Mouse (Mus musculus): ENCODE data around the gene Ccr8. TPM values are rescaled to one million over a fixed set of nuclear protein-coding genes. Genes with fewer than 3 reads are reported as not detected.

Gene Ccr8
- polyA plus RNA-seq, 1 experiment from 2014 or later: 0.23 TPM

DNA sequence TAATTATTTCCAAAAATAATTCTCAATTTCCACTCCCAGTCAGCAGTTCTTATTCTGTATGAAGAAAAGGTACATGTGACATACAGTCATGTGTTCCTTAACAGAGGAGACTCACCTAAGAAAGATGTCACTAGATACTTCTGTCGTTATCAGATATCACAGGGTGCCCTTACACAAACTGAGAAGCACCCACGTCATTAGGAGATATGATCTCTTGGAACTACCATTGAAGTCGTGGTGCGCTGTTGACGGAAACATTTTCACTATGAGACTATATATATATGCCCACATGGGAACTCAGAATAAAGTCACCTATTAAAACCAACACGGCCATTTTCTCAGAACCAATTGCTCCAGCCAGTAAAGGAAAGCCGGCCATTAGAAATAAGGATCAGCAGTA, 17.4 kb upstream of the Ccr8 start:
- Histone ChIP-seq H3K4me1 (ENCODE audit: insufficient read depth, low read depth, low read length) (no peaks in the 10 kb centered on the region), H3K4me3 (ENCODE audit: low read depth, low read length) (no peak overlapping the region), H3K9ac (replicated peaks; ENCODE audit: low read depth) (no peak overlapping the region), H3K9me3 (ENCODE audit: low read length) (no peaks in the 10 kb centered on the region), H3K4me2 (replicated peaks; ENCODE audit: low read depth, low read length) (no peak overlapping the region), H3K27ac (ENCODE audit: low read length) (no peak overlapping the region), H3K36me3 (ENCODE audit: insufficient read depth, low read length) (no peaks in the 10 kb centered on the region), H3K27me3 (replicated peaks; ENCODE audit: insufficient read depth, low read length) (no peaks in the 10 kb centered on the region)
- TF ChIP-seq EP300 (IDR thresholded peaks at IDR 0.05): no peak
- no peak for TF ChIP-seq CTCF (IDR thresholded peaks at IDR 0.05)
- ATAC-seq (no peak), DNase-seq (ENCODE audit: low spot score) (no peak)
- WGBS: 79% methylated on average over 7 of the region's 7 CpGs

DNA sequence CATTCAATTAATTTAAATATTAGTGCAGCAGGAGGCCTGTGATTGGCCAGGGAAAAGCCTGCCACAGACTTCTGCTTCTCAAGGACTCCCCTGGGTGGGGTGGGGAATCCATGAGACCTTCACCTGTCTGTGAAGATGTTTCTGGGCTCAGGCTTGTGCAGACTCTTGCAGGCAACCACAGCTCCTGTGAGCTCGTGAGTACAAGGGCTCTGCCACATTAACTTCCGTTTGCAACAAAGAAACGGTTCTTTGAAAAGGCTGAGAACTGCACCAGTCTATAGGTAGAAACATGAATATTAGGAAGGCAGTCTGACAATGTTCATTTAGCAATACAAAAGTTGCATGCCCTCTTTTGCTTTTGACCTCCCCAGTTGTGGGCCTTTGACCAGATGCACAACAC, 13.7 kb upstream of the Ccr8 start:
- Histone ChIP-seq H3K4me3 (ENCODE audit: low read depth, low read length) (no peak overlapping the region), H3K9me3 (ENCODE audit: low read length) (no peaks in the 10 kb centered on the region), H3K27ac (ENCODE audit: low read length) (no peak overlapping the region), H3K4me2 (replicated peaks; ENCODE audit: low read depth, low read length) (no peak overlapping the region), H3K36me3 (ENCODE audit: insufficient read depth, low read length) (no peaks in the 10 kb centered on the region), H3K4me1 (ENCODE audit: insufficient read depth, low read depth, low read length) (no peaks in the 10 kb centered on the region), H3K27me3 (replicated peaks; ENCODE audit: insufficient read depth, low read length) (no peaks in the 10 kb centered on the region), H3K9ac (replicated peaks; ENCODE audit: low read depth) (no peak overlapping the region)
- DNase-seq (ENCODE audit: low spot score) (no peak), ATAC-seq (no peak)
- no peak for TF ChIP-seq EP300 (IDR thresholded peaks at IDR 0.05)
- TF ChIP-seq CTCF (IDR thresholded peaks at IDR 0.05): no peak
- 75% methylated on average over 3 of the region's 3 CpGs for WGBS

DNA sequence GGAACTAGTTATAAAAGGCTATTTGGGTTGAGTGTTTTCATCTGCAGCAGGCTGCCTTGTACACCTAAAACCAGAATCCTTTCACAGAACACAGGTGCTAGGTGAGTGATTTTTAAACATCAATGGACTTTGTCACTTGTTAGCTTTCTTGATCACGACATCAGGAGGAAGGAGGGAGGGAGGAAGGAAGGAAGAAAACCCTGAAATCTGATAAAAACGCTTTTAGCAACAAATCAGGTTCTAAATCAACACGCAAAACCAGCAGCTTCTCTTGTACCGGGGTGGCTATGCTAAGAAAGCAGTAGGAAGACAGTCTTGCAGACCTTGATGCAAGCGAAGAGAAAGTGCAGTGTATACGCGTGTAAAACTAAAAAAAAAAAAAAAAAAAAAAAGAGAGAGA, 12.0 kb upstream of the Ccr8 start:
- Histone ChIP-seq H3K9me3 (ENCODE audit: low read length) (no peaks in the 10 kb centered on the region), H3K9ac (replicated peaks; ENCODE audit: low read depth) (no peak overlapping the region), H3K36me3 (ENCODE audit: insufficient read depth, low read length) (no peaks in the 10 kb centered on the region), H3K4me3 (ENCODE audit: low read depth, low read length) (no peak overlapping the region), H3K27ac (ENCODE audit: low read length) (no peak overlapping the region), H3K4me1 (ENCODE audit: insufficient read depth, low read depth, low read length) (no peaks in the 10 kb centered on the region), H3K4me2 (replicated peaks; ENCODE audit: low read depth, low read length) (no peak overlapping the region), H3K27me3 (replicated peaks; ENCODE audit: insufficient read depth, low read length) (no peaks in the 10 kb centered on the region)
- TF ChIP-seq CTCF (IDR thresholded peaks at IDR 0.05) (no peak), EP300 (IDR thresholded peaks at IDR 0.05) (no peak)
- no peak for DNase-seq (ENCODE audit: low spot score)
- no peak for ATAC-seq
- WGBS: 49% methylated on average over 7 of the region's 7 CpGs

- H3K4me3 ChIP-seq (ENCODE audit: low read depth, low read length): no peak overlapping the region
- no peaks in the 10 kb centered on the region for H3K9me3 ChIP-seq (ENCODE audit: low read length)
- H3K36me3 ChIP-seq (ENCODE audit: insufficient read depth, low read length): no peaks in the 10 kb centered on the region
- no peak for DNase-seq (ENCODE audit: low spot score)
- TF ChIP-seq CTCF (IDR thresholded peaks at IDR 0.05) (no peak), EP300 (IDR thresholded peaks at IDR 0.05) (no peak)
- H3K4me1 ChIP-seq (ENCODE audit: insufficient read depth, low read depth, low read length): no peaks in the 10 kb centered on the region
- ATAC-seq: no peak
- no peaks in the 10 kb centered on the region for H3K27me3 ChIP-seq (replicated peaks; ENCODE audit: insufficient read depth, low read length)
- no peak overlapping the region for H3K27ac ChIP-seq (ENCODE audit: low read length)
- WGBS: 60% methylated on average over 8 of the region's 8 CpGs
- H3K4me2 ChIP-seq (replicated peaks; ENCODE audit: low read depth, low read length): no peak overlapping the region
- no peak overlapping the region for H3K9ac ChIP-seq (replicated peaks; ENCODE audit: low read depth)
Measured at GRCm38 (mm10) chr9:120080546-120081108, 11.3 kb upstream of the Ccr8 start.

DNA sequence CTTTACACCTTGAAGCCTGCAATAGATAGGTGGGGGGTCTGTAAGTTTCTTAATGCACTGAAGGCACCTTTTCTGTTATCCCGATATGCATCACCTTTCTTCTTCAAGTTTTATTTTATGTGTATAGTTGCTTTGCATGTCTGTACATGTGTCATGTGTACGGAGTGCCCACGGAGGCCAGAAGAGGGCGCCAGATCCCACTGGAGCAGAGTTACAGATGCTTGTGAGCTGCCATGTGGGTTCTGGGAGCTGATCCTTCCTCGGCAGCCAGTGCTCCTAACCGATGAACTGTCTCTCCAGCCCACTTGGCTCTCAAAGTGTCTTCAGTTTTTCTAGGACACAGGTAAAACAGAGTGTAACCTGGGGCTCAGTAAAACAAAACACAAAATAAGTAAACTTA, 10.7 kb upstream of the Ccr8 start:
- Histone ChIP-seq H3K9ac (replicated peaks; ENCODE audit: low read depth) (no peak overlapping the region), H3K27me3 (replicated peaks; ENCODE audit: insufficient read depth, low read length) (no peaks in the 10 kb centered on the region), H3K4me1 (ENCODE audit: insufficient read depth, low read depth, low read length) (no peaks in the 10 kb centered on the region), H3K36me3 (ENCODE audit: insufficient read depth, low read length) (no peaks in the 10 kb centered on the region), H3K4me2 (replicated peaks; ENCODE audit: low read depth, low read length) (no peak overlapping the region), H3K4me3 (ENCODE audit: low read depth, low read length) (no peak overlapping the region), H3K27ac (ENCODE audit: low read length) (no peak overlapping the region), H3K9me3 (ENCODE audit: low read length) (no peaks in the 10 kb centered on the region)
- WGBS: 72% methylated on average over 6 of the region's 6 CpGs
- TF ChIP-seq CTCF (IDR thresholded peaks at IDR 0.05) (peak; percentile 15; the same call in 1 of the 2 replicates), EP300 (IDR thresholded peaks at IDR 0.05) (no peak)
- ATAC-seq (no peak), DNase-seq (ENCODE audit: low spot score) (no peak)

- DNase-seq (ENCODE audit: low spot score): no peak
- Histone ChIP-seq H3K27me3 (replicated peaks; ENCODE audit: insufficient read depth, low read length) (no peaks in the 10 kb centered on the region), H3K4me2 (replicated peaks; ENCODE audit: low read depth, low read length) (no peak overlapping the region), H3K9me3 (ENCODE audit: low read length) (no peaks in the 10 kb centered on the region), H3K4me3 (ENCODE audit: low read depth, low read length) (no peak overlapping the region), H3K27ac (ENCODE audit: low read length) (no peak overlapping the region), H3K9ac (replicated peaks; ENCODE audit: low read depth) (no peak overlapping the region), H3K36me3 (ENCODE audit: insufficient read depth, low read length) (no peaks in the 10 kb centered on the region), H3K4me1 (ENCODE audit: insufficient read depth, low read depth, low read length) (no peaks in the 10 kb centered on the region)
- WGBS: 63% methylated on average over 5 of the region's 5 CpGs
- ATAC-seq: no peak
- TF ChIP-seq CTCF (IDR thresholded peaks at IDR 0.05) (no peak), EP300 (IDR thresholded peaks at IDR 0.05) (no peak)
Measured at GRCm38 (mm10) chr9:120081967-120082366, 9.9 kb upstream of the Ccr8 start.

DNA sequence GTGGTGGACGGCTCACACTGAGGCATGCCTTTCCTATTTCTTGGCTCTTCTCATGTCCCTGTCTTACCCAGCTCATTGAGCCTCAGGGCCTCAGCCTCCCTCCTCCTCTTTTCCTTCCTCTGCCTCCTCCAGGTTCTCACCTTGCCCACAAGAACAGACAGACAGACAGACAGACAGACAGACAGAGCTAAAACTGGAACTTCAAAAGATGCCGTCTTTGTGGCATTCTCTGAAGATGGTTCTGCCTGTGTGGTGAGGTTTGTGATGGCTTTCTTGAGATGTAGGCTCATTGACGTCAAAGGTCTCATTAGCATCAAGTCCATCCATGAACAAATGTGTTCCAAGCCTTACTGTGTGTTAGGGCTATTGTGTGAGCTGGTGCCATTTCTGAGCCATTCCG, 9.2 kb upstream of the Ccr8 start:
- H3K4me3 ChIP-seq (ENCODE audit: low read depth, low read length): no peak overlapping the region
- no peaks in the 10 kb centered on the region for H3K36me3 ChIP-seq (ENCODE audit: insufficient read depth, low read length)
- H3K27me3 ChIP-seq (replicated peaks; ENCODE audit: insufficient read depth, low read length): no peaks in the 10 kb centered on the region
- no peaks in the 10 kb centered on the region for H3K4me1 ChIP-seq (ENCODE audit: insufficient read depth, low read depth, low read length)
- TF ChIP-seq CTCF (IDR thresholded peaks at IDR 0.05): no peak
- TF ChIP-seq EP300 (IDR thresholded peaks at IDR 0.05): no peak
- H3K4me2 ChIP-seq (replicated peaks; ENCODE audit: low read depth, low read length): no peak overlapping the region
- ATAC-seq (no peak), DNase-seq (ENCODE audit: low spot score) (no peak)
- WGBS: 72% methylated on average over 4 of the region's 4 CpGs
- H3K27ac ChIP-seq (ENCODE audit: low read length): no peak overlapping the region
- no peak overlapping the region for H3K9ac ChIP-seq (replicated peaks; ENCODE audit: low read depth)
- H3K9me3 ChIP-seq (ENCODE audit: low read length): no peaks in the 10 kb centered on the region

Measured in lung, postnatal 0 days (tissue).